Mouse (Mus musculus): ENCODE measurements around the gene Dolk. TPM values are rescaled to one million over a fixed set of nuclear protein-coding genes. Genes with fewer than 3 reads are reported as not detected.

The Dolk gene
- total RNA-seq (2021) = 10 to 100 TPM; 23.6 to 26.3 TPM

DNA sequence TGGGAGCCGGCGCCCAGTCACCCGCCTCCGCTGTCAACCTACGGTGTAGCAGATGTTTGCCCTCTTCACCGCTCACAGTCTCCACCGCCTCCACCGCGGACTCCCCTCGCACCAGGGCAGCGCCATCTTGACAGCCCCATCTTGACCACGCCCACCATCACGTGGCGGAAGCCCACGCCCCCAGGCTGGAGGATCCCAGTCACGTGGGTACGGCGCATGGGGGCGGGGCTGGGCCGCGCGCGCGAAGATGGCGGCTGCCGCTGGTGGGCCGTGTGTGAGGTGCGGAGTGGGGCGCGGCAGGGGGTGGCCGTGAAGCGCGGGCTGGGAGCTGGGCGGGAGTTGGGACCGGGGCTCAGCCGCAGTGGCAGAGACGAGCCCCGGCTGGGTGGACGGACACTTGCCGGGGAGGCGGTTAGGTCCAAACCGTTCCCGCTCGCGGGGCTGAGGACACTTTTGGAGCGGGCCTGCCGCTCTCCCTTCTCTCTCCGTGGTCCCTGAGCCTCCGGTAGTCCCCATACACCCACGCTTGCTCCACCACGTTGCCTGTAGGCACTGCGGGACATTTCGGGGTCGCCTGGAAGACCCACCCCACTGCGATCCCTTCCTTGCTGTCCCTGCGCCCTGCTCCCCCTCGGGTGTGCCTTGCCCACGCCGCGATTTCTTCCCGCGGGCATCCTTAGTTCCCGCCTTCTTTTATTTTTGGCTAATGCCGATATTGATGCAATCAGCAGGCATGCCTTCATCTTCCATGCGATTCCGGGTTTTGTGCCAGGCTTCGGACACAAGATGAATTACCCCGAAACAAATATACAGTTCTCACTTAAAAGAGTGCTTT is at the start of gene Dolk, which contains the start of gene Nup188:
Gene Dolk, minus strand, starts transcription at position 143 of the 835 bp plus-strand sequence.
Gene Nup188, plus strand, starts transcription at position 206 of the 835 bp plus-strand sequence.
- intact Hi-C loops (cut with DNase I) = no loop called here

DNA sequence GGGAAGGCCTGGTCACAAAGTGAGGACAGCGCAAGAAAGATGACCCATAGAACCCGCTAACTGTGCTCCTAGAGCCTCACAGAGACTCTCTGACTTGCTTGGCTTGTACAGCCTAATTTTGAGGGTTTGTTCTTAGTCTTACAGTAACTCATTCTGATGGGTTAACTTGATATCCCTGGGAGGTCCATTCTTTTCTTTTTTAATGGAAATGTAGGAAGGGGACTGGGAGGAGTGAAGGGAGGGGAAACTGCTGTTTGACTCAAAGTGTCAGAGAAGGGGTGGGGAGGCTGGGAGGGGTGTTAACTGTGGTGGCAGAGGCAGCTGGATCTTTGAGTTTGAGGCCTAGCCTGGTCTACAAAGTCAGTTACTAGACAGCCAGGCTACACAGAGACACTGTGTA is 49.2 kb upstream of the Dolk start:
- DNase-seq (ENCODE audit: low spot score) = no peak
- intact Hi-C loops (cut with DNase I) = no loop called here

More for the DNA sequence above, at the start of gene Dolk, which contains the start of gene Nup188:
- DNase-seq (ENCODE audit: low spot score) = peak; percentile 91

DNA sequence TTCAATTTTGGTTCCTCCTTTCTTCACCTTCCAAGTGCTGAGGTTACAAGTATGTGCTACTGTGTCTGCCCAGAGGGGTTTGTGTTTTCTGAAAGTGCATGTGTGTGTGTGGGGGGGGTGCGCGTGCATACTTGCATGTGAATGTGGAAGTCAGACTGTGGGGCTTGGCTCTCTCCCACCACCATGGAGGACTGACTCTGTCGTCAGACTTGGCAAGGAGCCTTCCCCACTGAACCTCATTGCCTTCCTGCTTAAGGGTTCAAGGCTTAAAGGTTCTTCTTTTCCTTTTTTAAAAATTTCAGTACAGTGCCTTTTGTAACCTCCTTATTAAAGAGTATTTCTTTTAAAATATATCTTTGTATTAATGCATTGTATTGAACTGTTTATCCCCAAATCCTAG is 42.7 kb upstream of the Dolk start:
- intact Hi-C loops (cut with DNase I) = no loop called here

DNA sequence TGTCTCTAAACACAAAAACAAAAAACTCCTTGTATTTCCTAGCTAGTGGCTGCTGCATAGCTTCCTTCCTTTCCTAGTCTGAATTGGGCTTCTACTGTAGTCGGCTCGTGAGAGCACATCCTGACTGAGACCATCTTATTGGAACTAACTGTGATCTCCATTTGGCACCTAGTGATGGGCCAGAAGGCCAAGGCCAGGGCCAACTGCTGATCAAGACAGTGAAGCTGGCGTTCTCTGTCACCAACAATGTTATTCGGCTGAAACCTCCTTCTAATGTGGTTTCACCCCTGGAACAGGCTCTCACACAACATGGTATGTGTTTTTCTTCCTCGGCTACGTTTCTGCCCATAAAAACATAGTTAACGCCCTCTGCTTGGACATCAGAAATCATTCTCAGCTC is 41.1 kb upstream of the Dolk start:
- intact Hi-C loops (cut with DNase I) = no loop called here
- no peak for DNase-seq (ENCODE audit: low spot score)

More for the DNA sequence above, 42.7 kb upstream of the Dolk start:
- no peak for DNase-seq (ENCODE audit: low spot score)

DNA sequence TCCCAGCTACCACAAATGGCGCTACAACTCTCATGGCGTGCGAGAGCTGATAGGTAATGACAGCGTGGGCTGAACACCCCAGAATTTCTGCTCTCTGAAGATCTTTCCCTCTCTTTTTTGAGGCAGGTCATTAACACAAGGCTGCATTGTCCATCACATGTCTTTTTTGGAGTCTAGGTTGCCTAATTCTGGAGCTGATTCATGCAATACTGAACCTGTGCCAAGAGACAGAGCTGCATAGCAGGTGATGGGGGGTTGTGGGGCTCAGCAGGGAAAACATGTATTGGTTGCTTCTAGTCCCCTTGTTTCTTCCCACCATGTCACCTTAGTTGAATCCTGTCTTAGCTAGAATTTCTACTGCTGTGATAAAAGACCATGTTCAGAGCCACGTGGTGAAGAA is 39.2 kb upstream of the Dolk start:
- DNase-seq (ENCODE audit: low spot score) = no peak
- intact Hi-C loops (cut with DNase I) = no loop called here

DNA sequence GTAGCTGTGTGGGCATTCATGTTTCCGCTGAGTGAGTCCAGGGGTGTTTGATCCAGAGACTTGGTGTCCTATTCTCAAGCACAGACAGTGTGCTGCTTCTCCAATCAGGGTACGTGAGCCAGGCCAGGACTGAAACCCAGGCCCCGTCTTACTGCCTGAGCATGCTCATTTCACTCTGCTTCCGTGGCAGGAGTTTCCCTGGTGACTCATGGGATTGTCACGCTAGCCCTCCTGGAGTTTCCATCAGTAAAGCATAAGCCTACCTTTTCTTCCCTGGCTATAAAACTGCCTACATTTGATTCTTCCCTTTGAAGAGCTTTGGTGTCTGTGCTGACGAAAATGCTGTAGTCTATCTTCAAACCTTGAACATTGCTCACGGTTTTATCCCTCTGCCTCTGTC is 37.0 kb upstream of the Dolk start:
- intact Hi-C loops (cut with DNase I) = no loop called here
- DNase-seq (ENCODE audit: low spot score) = no peak

DNA sequence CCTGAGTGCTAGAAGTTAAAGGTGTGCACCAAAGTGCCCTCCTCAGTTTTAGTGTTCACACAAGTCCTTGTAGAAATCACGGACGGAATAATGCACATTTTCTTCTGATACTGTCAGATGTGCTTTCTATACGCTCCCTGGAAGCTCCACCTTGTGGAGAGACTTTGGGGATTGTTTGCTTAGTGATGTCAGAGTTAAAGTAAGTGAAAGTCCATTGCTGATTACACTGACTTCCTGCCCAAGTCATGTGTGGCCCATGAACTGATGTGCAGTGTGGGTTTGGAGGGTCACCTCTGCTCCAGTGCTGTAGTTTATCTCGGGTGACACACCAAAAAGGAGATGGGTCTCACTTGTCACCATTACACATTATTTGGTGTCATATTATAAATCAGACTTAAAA is 33.1 kb upstream of the Dolk start:
- intact Hi-C loops (cut with DNase I) = no loop called here
- no peak for DNase-seq (ENCODE audit: low spot score)

DNA sequence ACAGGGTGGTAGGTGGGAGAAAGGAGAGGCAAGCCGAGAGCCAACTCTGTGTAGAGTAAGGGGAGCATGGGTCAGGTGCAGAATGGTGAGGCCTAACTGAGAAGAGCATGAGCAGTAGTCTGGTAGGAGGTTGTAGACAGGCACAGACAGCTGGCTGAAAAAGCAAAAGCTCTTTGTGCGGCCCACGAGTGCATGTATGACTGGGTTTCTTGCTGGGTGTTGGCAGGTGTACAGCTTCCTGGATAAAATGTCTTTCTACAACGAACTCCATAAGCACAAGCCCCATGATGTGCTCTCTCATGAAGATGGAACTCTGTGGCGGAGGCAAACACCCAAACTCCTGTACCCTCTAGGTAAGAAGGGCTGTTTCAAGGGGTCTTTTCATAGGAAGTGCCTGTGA is 30.8 kb upstream of the Dolk start:
- intact Hi-C loops (cut with DNase I) = no loop called here

DNA sequence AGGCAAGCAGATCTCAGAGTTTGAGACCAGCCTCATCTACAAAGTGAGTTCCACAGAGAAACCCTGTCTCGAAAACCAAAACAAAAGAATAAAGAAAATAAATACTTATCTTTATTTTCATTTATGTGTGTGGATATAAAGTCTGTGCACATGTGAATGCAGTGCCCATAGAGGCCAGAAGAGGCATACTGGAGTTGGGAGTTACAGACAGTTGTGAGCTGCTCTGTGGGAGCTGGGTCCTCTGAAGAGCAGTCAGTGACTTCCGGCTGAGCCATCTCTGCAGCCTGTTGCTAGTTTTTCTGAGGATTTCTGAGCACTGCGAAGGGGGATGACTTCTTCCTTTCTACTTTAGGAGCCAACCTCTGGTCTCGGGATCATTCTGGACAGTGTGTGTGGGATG is 30.0 kb upstream of the Dolk start:
- no peak for DNase-seq (ENCODE audit: low spot score)
- intact Hi-C loops (cut with DNase I) = no loop called here

More for the DNA sequence above, 30.8 kb upstream of the Dolk start:
- DNase-seq (ENCODE audit: low spot score) = no peak

DNA sequence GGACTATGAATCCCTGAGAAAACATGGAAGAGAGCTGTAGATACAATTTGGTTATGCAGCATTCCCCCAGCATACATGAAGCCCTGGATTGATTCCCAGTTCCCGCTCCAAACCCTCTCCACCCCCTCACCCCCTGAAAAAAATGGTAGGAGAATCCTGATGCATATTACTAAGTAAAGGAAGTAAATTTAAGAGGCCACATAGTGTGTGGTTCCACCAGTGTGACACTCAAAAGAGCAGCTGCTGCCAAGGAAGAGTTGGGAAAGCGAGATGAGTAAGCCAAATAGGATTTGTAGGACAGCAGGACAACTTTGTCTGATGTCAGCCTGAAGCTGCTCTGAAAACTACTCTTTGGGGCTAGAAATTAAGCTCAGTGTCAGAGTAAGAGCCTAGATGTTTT is 25.3 kb upstream of the Dolk start:
- intact Hi-C loops (cut with DNase I) = no loop called here
- DNase-seq (ENCODE audit: low spot score) = no peak

DNA sequence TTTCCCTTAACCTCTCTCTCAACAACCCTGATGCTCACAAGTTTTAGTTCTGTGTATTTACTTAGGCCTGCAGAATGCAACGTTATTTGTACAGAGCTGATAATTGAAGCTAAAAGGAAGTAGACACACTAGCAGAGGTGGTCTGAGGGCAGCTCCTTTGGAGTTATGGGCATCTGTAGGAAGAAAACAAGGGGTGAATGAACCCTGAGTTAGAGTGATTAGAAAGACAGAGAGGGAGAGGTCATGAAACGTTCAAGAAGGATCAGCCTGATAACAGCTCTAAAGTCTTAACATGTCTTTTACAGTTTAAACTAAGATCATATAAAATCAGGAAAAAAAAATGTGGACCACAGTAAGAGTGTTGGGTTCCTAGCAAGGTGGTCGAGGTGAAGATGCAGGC is 23.2 kb upstream of the Dolk start:
- intact Hi-C loops (cut with DNase I) = no loop called here
- DNase-seq (ENCODE audit: low spot score) = no peak

DNA sequence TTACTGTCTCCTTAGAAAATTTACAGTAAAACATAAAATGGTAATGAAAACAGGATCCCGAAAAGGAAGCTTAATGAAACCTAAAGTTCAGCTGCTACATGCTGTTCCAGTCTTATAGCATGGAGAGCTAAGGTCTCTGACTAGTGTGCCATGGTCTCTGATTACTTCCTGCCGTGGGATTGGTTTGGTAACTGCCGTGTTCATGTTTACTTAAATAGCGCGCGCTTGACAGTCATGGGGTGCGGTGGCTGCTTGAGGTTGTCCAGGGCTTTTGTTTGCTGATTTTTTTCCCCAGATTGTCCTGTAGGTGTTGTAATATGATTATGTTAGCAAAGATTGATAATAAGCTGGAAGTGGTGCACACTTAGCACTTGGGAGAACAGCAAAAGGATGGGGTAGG is 20.0 kb upstream of the Dolk start:
- intact Hi-C loops (cut with DNase I) = no loop called here
- DNase-seq (ENCODE audit: low spot score) = no peak

DNA sequence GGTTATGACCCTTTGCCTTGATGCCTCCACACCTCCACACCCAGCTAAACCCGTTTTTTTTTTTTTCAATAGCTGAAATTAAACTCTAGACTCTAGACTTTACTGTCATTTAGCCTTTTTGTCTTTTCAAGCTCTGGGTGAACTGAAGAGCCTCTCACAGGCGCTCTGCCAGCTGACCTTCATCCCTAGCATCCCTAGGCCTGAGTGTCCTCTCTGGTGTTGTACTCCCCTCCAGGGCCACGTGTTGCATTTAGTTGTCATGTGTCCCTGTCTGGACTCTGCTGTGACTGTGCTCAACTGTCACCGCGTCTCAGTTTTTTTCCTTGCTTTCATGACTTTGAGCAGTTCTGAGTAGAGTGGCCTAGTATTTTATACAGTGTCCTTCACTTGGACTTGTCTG is 13.8 kb upstream of the Dolk start:
- intact Hi-C loops (cut with DNase I) = no loop called here

DNA sequence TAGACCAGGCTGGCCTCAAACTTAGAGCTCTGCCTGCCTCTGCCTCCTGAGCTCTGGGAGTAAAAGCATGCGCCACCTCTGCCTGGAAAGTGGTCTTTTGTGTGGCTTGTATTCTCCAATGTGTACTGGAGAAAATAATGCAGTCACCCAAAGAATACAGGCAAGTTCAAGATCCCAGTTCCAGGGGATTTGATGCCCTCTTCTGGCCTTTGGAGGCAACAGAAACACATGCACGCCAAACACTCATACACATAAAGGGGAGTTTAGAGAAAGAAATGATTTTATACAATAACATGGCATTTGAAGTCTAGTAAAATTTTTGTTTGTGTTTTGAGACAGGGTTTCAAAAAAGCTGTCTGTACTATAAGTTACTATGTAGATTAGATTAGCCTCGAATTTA is 13.4 kb upstream of the Dolk start:
- intact Hi-C loops (cut with DNase I) = no loop called here
- no peak for DNase-seq (ENCODE audit: low spot score)

More for the DNA sequence above, 13.8 kb upstream of the Dolk start:
- no peak for DNase-seq (ENCODE audit: low spot score)

DNA sequence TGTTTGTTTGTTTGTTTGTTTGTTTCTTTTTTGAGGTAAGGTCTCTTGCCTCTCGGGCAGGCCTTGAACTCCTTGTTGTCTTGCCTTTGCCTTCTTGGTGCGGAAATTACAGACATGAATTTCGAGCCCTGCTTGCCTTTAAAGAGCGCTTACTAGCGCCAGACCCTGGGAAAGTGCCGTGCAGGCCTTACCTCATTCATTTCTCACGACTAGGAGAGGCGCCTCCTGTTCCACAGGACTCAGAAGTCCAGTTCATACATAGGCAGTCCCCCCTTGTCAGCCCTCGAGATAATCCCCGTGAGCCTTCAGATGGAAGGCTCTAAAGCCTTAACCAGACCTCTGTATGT is 866 bp upstream of the Dolk start:
- no peak for DNase-seq (ENCODE audit: low spot score)
- intact Hi-C loops (cut with DNase I) = no loop called here

DNA sequence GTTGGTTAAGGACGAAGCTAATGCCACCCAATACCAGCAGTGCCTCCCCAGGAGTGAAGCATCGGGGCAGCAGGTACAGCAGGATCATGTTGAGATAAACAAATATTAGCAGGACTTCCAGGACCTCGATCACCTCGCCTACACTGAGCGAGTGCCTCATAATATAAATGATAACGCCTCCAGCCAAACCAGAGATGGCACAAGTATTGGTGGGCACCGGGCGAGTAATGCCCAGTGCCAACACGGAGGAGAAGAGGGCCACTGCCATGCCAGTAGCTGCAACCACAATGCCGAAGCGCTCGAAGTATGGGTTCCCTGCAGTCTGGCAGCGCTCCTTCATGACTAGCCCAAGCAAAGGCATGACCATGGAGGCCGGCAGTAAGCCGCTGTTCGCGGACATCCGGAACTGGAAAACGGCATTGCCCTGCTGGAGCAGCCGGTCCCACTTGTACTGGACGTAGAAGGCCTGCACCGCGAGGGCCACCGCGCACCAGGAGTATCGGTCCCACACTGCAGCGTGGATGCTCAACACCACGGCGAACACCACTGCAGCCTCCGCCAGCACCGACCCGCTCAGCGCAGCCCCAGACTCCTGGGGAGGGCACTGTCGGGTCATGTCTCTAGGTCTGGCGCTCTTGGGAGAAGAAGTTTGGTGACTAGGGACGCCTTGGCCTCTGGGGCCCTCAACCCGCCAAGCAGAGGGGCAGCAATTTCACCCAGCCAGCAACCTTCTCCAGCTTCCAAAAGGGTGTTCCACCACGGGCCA is 535 bp downstream of the Dolk start:
- no peak for DNase-seq (ENCODE audit: low spot score)
- intact Hi-C loops (cut with DNase I) = no loop called here

DNA sequence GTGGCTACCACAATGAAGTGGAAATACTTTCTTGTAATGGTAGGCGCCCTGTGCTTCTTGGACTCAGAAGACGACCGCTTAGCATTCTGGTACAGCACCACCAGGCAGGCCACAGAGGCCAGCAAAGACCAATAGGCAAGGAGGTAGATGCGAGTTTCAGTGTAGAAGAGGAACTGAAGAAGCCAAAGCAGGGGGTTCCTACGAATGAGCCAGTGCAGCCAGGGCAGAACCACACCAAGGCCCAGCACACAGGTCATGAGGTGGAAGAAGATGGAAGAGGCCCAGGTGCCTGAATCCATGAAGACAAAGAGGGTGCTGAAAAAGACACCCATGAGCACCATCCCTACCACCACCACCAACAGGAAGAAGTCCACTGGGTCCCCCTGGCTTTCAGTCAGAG is 1.1 kb downstream of the Dolk start:
- no peak for DNase-seq (ENCODE audit: low spot score)
- intact Hi-C loops (cut with DNase I) = no loop called here

DNA sequence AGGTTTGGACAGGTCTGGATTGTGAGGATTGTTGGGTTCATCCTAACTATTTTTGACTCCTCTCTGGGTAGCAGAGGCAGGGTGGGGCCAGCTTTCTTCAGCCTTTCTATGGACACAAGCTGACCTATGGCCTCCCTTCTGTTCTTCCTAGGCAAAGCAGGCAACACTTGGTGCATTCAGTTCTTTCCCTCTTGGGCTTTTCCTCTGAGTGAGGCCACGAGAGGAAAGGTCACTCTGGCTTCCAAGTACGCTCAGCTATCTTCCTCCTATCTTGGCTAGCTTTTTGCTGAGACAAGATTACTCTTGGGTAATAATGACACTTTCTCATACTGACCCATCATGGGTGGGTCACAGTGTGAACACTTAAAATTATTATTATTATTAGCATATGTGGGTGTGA is 2.9 kb downstream of the Dolk start:
- intact Hi-C loops (cut with DNase I) = no loop called here
- DNase-seq (ENCODE audit: low spot score) = no peak

DNA sequence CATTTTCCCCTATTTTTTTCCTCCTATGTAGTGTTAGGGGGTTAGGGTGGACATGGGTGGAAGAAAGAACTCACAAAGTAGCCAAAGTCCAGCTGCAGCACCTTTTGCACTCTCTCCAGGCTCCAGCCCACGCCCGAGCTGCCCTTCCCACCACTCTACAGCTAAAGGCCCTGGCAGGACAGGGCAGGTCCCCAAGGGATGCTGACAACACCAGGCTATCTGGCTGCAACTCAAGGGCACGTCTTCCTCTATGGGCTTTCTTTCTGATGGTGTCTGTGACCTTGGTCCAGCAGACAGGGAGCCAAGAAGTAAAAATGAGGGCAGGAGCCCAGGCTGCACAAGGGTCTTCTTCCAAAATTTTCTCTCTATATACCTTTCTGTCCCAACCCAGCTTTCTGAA is 4.5 kb downstream of the Dolk start:
- intact Hi-C loops (cut with DNase I) = no loop called here
- no peak for DNase-seq (ENCODE audit: low spot score)

DNA sequence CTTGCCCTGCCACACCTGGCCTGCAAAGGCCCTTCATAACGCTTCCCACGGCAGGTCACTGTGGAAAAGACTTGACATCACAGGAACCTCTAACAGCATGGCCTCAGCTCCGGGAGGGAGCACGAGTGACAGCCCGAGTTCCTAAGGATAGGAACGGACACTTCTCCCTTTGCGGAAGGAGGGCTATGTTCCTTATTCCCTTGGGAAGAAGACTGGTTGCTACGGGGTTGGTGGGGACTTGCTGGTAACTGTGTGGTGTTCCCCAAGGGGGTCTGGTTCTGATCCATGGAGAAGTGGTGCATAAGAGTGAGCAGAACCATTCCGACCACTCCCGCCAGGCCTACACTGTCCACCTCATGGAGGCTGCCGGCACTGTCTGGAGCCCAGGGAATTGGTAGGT is 5.4 kb downstream of the Dolk start, which contains the start of gene Gm28038:
Gene Gm28038, plus strand, starts transcription at position 301 of the 400 bp plus-strand sequence.
- intact Hi-C loops (cut with DNase I) = no loop called here
- DNase-seq (ENCODE audit: low spot score) = no peak

DNA sequence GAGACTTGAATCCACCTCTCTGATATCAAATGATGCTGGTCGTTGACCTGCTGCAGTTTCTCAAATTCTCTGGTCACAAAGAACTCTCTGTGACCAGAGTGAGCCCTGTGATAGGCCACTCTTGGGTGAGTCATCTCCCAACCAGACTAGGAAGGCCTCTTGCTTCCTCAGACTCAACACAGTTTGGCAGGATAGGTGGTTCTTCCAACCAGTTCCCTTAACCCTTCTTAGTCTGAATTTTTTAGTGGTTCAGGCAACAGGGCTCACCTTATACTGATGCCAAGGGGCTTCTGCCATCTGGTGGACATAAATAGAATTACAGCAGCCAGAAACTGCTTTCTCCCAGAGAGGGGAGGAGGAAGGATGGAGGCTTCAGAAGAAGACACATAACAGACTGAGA is 16.0 kb downstream of the Dolk start:
- DNase-seq (ENCODE audit: low spot score) = peak; percentile 75
- intact Hi-C loops (cut with DNase I) = loop anchor here (1.0 to 5.0 kb wide), 4 partner anchors 33 to 141 kb away; partner anchors contain the start of genes Endog, Kyat1 and Lrrc8a
